Mouse (Mus musculus) midbrain, embryonic 15.5 days (tissue): ENCODE data around the gene Pygl. TPM values are rescaled to one million over a fixed set of nuclear protein-coding genes. Genes with fewer than 3 reads are reported as not detected.

Experiments
- ATAC-seq: fragments of 200-750 bp; cut with Nextera tagmentation; replicated peaks from 2 replicates; pipeline ENCODE4 v1.8.0; 2017; ENCODE audit warnings: moderate TSS enrichment
- H3K27ac ChIP-seq: fragments of 300-500 bp; sonication (generic); 2 replicates; pipeline ENCODE4 v1.5.1; 2015; ENCODE audit warnings: mild to moderate bottlenecking, inconsistent platforms
- H3K27me3 ChIP-seq: fragments of 300-500 bp; sonication (generic); replicated peaks from 2 replicates; pipeline ENCODE4 v1.6.1; 2015; ENCODE audit warnings: inconsistent platforms
- H3K36me3 ChIP-seq: fragments of 300-500 bp; sonication (generic); replicated peaks from 2 replicates; pipeline ENCODE4 v1.6.1; 2015; ENCODE audit warnings: inconsistent platforms
- H3K4me1 ChIP-seq: fragments of 300-500 bp; sonication (generic); 2 replicates; pipeline ENCODE4 v1.6.1; 2015; ENCODE audit warnings: inconsistent platforms
- H3K4me2 ChIP-seq: fragments of 300-500 bp; sonication (generic); 2 replicates; pipeline ENCODE4 v1.6.1; 2015; ENCODE audit warnings: inconsistent platforms, mild to moderate bottlenecking, moderate library complexity
- H3K4me3 ChIP-seq: fragments of 300-500 bp; sonication (generic); 2 replicates; pipeline ENCODE4 v1.5.1; 2015; ENCODE audit warnings: mild to moderate bottlenecking, inconsistent platforms
- H3K9ac ChIP-seq: fragments of 300-500 bp; sonication (generic); 2 replicates; pipeline ENCODE4 v1.6.1; 2015; ENCODE audit warnings: mild to moderate bottlenecking, inconsistent platforms
- H3K9me3 ChIP-seq: fragments of 300-500 bp; sonication (generic); 2 replicates; pipeline ENCODE4 v1.6.1; 2016; ENCODE audit warnings: inconsistent platforms
- WGBS: fragments of 180-500 bp; shearing (Covaris S2); methylation state at CpG from one replicate; pipeline ENCODE4 v1.1.7; 2015; ENCODE audit warnings: mixed read lengths; 5-methylcytosine and 5-hydroxymethylcytosine counted together
- polyA plus RNA-seq: library from polyadenylated mRNA; unstranded; fragments of >200 nt; fragmentation: Nextera tagmentation; extraction: Ambion mirVana; gene quantifications from 2 replicates; pipeline ENCODE4 v1.2.1, GENCODE M21; 2015

Pygl gene
- polyA plus RNA-seq, 1 experiment from 2014 or later = 8.6 TPM

DNA sequence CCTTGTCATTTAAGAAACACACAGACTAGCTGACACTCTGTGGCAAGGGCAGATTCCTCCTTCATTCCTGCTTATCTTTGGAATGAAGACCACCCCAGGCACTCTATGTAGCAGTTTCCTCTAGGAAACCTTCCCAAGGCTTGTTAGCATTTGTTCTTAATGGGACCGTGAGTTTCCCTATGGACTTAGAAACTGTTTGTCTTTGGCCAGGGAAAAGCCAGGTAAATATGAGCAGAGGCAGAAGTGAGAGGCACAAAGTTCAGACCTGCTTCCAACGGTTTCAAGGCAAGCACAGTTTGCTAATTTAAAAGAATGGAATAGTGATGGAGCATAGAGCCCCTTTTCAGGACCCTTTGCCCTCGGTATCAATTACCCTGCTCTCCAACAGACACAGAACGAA, 8.0 kb downstream of the Pygl start:
- Histone ChIP-seq H3K27me3 (peaks cover 6% of the 10 kb centered on the region; the same call in 1 of the 2 replicates), H3K4me2 (no peak overlapping the region), H3K9ac (no peak overlapping the region), H3K4me1 (peaks cover 12% of the 10 kb centered on the region), H3K27ac (no peak overlapping the region), H3K9me3 (no peaks in the 10 kb centered on the region), H3K4me3 (no peak overlapping the region), H3K36me3 (no peaks in the 10 kb centered on the region)
- WGBS = 72% methylated on average over 4 of the region's 4 CpGs
- ATAC-seq = no peak

DNA sequence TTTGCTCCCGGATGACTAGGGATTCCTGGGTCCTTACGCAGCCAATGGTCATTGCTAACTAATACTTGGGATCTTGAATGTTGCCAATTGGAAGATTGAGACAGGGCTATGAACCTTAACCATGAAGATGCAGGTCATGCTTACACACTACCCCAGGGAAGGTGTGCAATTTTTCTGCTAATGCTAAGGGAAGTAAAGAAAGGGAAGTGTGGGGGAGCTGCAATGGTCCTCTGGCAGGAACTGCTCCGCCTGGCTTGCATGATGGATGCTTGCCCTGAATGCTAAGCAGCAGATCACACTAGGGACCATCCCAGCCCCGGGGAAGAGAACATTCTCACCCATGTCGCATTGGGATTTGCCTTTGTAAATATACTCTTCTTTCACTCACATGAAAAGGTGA, 9.9 kb downstream of the Pygl start:
- ATAC-seq = no peak
- whole genome bisulfite sequencing = 75% methylated on average over 5 of the region's 5 CpGs
- Histone ChIP-seq H3K4me2 (no peak overlapping the region), H3K36me3 (no peaks in the 10 kb centered on the region), H3K4me3 (no peak overlapping the region), H3K9me3 (no peaks in the 10 kb centered on the region), H3K27me3 (peaks cover 2% of the 10 kb centered on the region; the same call in 1 of the 2 replicates), H3K9ac (no peak overlapping the region), H3K27ac (no peak overlapping the region), H3K4me1 (peaks cover under 1% of the 10 kb centered on the region; the same call in 1 of the 2 replicates)

DNA sequence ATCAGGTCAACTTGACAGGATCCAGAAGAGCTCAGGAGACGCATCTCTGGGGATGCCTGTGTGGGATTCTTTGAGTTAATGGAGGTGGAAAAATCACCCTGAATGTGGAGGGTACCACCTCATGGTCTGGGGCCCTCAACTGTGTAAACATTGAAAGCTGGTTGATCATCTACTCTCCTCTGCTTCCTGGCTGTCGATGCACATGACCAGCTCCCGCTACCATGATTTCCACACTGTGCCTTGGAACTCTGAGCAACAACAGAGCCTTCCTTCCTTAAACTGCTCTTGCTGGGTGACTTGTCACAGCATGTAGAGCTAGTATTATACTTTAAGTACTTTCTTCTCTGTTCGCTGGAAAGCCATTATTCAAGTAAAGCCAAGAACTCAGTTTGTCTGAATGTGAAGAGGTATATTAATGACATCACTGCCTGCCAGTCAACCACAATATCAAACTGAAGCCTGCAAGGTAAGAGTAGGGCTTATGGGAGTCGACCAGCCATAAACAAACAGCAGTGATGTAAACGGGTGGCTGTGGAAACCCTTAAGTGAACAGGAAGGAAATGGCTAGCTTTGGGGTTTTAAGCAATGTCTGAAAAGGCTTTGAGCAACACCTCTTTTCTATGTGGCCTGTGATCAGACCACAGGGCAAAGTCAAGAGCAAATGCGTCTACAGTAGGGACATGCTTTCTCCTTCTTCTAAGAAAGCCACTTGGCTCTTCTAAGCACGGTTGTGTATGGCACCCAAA, 12.3 kb downstream of the Pygl start:
- H3K9me3 ChIP-seq = no peaks in the 10 kb centered on the region
- WGBS = 92% methylated on average over 8 of the region's 8 CpGs

DNA sequence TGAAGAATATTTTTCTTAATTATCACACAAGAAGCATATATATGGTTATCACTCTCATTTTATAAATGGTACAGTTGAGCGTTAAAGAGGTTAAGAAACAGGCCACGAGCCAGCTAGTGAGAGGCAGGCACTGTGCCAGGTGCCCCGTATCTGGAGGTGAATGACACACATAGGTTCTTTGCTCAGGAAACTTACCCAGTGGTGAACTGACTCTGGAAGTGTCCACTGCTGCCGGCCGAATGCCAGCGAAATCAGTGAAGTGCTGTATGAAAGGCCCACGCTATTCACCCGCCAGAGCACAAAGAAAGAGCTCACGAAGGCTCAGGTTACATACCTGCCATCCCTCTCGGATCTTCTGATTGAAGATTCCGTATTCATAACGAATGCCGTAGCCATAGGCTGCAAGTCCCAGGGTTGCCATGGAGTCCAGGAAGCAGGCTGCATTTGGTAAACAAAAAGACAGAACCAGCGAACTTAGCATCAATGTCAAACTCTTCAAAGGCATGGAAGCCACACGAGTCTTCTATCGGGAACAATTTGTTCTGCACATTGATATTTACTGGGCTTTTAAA, 15.0 kb downstream of the Pygl start:
- H3K27ac ChIP-seq = no peak overlapping the region
- no peaks in the 10 kb centered on the region for H3K36me3 ChIP-seq
- H3K9ac ChIP-seq = no peak overlapping the region
- 27% methylated on average over 16 of the region's 16 CpGs for WGBS
- H3K27me3 ChIP-seq = no peaks in the 10 kb centered on the region
- H3K4me3 ChIP-seq = no peak overlapping the region
- H3K4me1 ChIP-seq = peaks cover 5% of the 10 kb centered on the region; the same call in 1 of the 2 replicates
- H3K9me3 ChIP-seq = no peaks in the 10 kb centered on the region
- peak; percentile 45; the same call in 1 of the 2 replicates for ATAC-seq
- H3K4me2 ChIP-seq = 0 out of 2 replicates have a peak overlapping the region, but pooled peaks have one; percentile 0

More for the DNA sequence above, 12.3 kb downstream of the Pygl start:
- Histone ChIP-seq H3K27me3 (no peaks in the 10 kb centered on the region), H3K4me2 (no peak overlapping the region), H3K4me3 (no peak overlapping the region), H3K36me3 (no peaks in the 10 kb centered on the region), H3K9ac (no peak overlapping the region), H3K27ac (no peak overlapping the region), H3K4me1 (peaks cover 5% of the 10 kb centered on the region; the same call in 1 of the 2 replicates)
- no peak for ATAC-seq

DNA sequence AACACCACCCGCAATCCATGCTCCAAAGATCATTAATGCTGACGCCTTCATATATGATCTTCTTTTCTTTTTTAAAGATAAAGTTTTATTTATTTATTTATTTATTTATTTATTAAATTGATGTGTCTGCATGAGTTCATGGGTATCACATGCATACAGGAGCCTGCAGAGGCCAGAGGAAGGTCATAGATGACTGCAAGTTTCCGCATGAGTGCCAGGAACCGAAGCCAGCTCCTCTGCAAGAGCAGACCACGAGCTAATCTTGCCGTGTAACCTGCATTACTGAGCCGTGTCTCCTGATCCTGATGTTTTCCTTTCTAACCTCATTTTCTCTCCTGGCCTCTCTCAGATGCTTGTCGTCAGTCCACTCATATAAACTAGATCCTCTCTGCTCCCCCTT, 17.0 kb downstream of the Pygl start:
- Histone ChIP-seq H3K4me1 (peaks cover 5% of the 10 kb centered on the region; the same call in 1 of the 2 replicates), H3K27me3 (no peaks in the 10 kb centered on the region), H3K9ac (no peak overlapping the region), H3K9me3 (no peaks in the 10 kb centered on the region), H3K27ac (no peak overlapping the region), H3K4me2 (no peak overlapping the region), H3K4me3 (no peak overlapping the region), H3K36me3 (no peaks in the 10 kb centered on the region)
- ATAC-seq = no peak
- 87% methylated on average over 8 of the region's 8 CpGs for whole genome bisulfite sequencing

DNA sequence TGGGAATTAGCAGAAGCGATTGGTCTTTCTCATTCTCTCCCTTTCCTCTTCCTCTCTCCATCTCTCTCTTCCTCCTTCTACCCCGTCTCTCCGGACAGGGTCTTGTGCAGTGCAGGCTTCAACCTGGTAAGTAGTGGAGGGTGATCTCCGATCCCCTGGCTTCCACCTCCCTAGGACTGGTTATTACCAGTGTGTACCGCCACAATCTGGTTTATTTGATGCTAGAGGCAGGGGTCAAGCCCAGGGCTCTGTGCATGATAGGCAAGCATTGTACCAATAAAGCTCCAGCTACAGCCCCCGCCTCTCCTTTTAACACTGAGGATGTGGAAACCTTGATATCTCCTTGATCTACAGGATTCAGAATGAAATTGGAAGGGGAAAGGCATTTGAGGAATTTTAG, 17.7 kb downstream of the Pygl start:
- Histone ChIP-seq H3K4me2 (no peak overlapping the region), H3K9me3 (no peaks in the 10 kb centered on the region), H3K27ac (no peak overlapping the region), H3K36me3 (no peaks in the 10 kb centered on the region), H3K27me3 (no peaks in the 10 kb centered on the region), H3K4me1 (peaks cover 5% of the 10 kb centered on the region; the same call in 1 of the 2 replicates), H3K9ac (no peak overlapping the region), H3K4me3 (no peak overlapping the region)
- WGBS = 91% methylated on average over 6 of the region's 6 CpGs
- no peak for ATAC-seq

DNA sequence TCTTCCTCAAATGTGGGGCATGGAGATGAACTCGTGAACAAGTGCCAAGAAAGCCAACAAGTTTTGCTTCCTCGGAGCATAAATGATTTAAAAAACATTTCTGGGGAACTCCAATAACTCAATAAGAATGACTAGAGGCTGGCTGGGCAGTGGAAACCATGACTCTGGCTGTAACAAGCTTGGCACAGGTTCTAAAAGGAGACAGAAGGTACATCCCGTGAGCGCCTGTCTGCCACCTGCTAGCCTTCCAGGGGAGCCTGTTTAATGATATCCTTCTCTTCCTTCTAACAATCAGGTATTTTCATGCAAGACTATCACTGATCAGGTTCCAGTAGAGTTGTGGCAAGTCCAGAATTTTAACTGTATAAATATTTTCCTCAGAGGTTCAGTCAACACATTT, 18.8 kb downstream of the Pygl start:
- H3K27me3 ChIP-seq = no peaks in the 10 kb centered on the region
- H3K4me3 ChIP-seq = no peak overlapping the region
- no peak overlapping the region for H3K4me2 ChIP-seq
- no peak overlapping the region for H3K9ac ChIP-seq
- H3K27ac ChIP-seq = no peak overlapping the region
- no peak for ATAC-seq
- peaks cover 5% of the 10 kb centered on the region; the same call in 1 of the 2 replicates for H3K4me1 ChIP-seq
- 83% methylated on average over 4 of the region's 4 CpGs for WGBS
- H3K36me3 ChIP-seq = no peaks in the 10 kb centered on the region
- H3K9me3 ChIP-seq = no peaks in the 10 kb centered on the region

DNA sequence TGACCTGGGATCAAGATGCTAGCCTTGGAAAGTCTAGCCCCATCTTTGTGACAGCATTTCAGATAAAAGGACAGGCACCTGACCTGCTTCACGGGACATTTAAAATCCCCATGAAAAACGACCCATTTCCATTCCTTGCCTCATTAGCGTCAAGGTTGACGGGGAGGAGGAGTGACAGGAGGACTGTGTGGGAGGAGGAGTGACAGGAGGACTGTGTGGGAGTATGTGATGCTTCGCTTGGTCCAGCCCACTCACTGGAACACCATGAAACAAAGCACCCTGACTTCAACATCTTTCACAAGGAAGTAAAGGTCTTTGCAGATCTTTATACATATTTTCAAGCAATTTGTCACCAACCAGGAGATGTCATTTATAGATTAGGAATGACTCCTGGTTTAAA, 23.1 kb downstream of the Pygl start:
- Histone ChIP-seq H3K4me3 (no peak overlapping the region), H3K4me1 (no peaks in the 10 kb centered on the region), H3K27me3 (no peaks in the 10 kb centered on the region), H3K9me3 (no peaks in the 10 kb centered on the region), H3K27ac (no peak overlapping the region), H3K36me3 (no peaks in the 10 kb centered on the region), H3K4me2 (no peak overlapping the region), H3K9ac (no peak overlapping the region)
- ATAC-seq = no peak
- 69% methylated on average over 5 of the region's 5 CpGs for WGBS

DNA sequence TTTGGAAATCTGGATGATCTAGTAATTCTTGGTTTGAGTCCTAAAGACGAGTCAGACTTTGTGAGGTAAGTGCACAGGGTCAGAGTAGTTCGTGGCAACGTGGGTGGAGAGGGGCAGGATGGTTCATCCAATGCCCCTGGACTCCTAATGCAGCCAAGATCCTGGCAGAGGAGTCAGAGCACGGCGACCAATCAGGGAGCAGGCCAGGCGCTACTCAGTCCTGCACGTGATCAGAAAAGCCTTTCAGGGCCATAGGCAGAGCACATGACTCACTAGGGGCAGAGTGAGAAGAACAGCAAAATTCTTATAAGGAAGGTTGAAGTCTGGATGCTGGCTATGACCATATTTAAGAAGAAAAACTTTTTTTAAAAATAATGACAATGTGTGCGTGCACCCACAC, 26.9 kb downstream of the Pygl start:
- H3K4me3 ChIP-seq = no peak overlapping the region
- no peaks in the 10 kb centered on the region for H3K9me3 ChIP-seq
- no peak overlapping the region for H3K9ac ChIP-seq
- no peaks in the 10 kb centered on the region for H3K36me3 ChIP-seq
- no peaks in the 10 kb centered on the region for H3K27me3 ChIP-seq
- no peak overlapping the region for H3K27ac ChIP-seq
- no peak for ATAC-seq
- no peaks in the 10 kb centered on the region for H3K4me1 ChIP-seq
- WGBS = 81% methylated on average over 8 of the region's 8 CpGs
- no peak overlapping the region for H3K4me2 ChIP-seq

DNA sequence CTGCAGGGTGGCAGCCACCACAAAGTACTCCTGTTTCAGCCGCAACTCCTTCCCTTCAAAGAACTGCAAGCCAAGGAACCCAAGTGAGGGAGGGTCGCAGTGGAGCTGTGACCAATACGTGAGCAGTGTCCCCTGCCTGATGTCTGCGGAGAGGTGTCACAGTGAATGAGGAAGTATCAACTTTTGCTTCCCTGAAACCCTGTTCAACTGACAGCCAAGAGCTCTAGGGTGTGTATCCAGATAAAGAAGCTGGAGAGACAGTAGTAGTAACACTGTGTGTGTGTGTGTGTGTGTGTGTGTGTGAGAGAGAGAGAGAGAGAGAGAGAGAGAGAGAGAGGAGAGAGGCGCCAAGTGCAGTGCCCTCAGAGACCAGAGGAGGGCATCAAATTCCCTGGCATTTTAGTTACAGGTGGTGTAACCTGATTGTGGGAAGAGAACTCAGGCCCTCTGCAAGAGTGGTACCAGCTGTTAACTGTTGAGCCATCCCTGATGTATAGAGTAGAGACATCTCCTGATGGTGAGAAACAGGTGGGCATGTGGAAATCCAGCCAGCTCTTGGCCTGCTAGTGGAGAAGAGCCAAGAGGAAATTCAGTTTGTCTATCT, 29.3 kb downstream of the Pygl start:
- Histone ChIP-seq H3K36me3 (no peaks in the 10 kb centered on the region), H3K4me1 (no peaks in the 10 kb centered on the region), H3K4me3 (no peak overlapping the region), H3K27me3 (no peaks in the 10 kb centered on the region), H3K9me3 (no peaks in the 10 kb centered on the region), H3K4me2 (no peak overlapping the region), H3K9ac (no peak overlapping the region), H3K27ac (no peak overlapping the region)
- WGBS = 76% methylated on average over 4 of the region's 5 CpGs
- no peak for ATAC-seq

DNA sequence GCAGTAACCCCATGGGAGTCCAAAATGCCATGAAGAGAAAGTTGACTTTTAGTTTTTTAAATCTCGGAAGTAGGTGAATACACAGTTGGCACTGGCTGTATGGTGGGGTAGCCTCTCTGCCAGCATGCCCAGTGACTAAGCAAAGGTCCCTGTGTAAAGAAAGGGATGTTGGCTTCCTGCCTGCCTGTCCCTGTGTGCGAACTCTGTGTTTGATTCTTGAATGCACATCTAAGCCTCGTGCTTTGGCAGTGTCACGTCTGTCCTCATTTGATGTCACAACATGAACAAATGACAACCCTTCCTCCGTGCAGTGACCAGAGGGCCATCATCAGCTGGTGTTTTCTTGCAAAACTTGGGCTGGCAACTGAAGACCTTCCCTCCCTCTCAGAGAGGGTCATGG, 34.9 kb downstream of the Pygl start:
- no peak overlapping the region for H3K9ac ChIP-seq
- no peak overlapping the region for H3K4me2 ChIP-seq
- no peaks in the 10 kb centered on the region for H3K36me3 ChIP-seq
- no peaks in the 10 kb centered on the region for H3K27me3 ChIP-seq
- 85% methylated on average over 5 of the region's 5 CpGs for WGBS
- no peak overlapping the region for H3K4me3 ChIP-seq
- H3K4me1 ChIP-seq = peaks cover 7% of the 10 kb centered on the region; the same call in 1 of the 2 replicates
- H3K9me3 ChIP-seq = no peaks in the 10 kb centered on the region
- no peak overlapping the region for H3K27ac ChIP-seq
- no peak for ATAC-seq

DNA sequence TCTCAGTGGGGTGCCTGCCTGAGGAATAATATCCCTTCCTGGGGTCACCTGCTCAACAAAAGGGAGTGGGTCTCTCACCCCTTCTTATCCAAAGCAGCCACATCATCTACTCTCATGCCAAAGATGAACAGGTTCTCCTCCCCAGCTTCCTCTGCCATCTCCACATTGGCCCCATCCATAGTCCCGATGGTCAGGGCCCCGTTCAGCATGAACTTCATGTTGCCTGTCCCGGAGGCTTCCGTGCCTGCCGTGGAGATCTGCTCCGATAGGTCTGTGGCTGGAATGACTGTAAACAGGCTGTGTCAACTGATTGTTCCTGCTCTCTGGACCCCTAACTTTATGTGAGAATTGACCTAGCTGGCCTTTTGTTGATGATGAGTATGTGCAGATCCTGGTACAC, 35.9 kb downstream of the Pygl start:
- H3K36me3 ChIP-seq = no peaks in the 10 kb centered on the region
- WGBS = 98% methylated on average over 6 of the region's 6 CpGs
- no peak overlapping the region for H3K27ac ChIP-seq
- no peak overlapping the region for H3K4me3 ChIP-seq
- no peak overlapping the region for H3K9ac ChIP-seq
- no peaks in the 10 kb centered on the region for H3K9me3 ChIP-seq
- H3K4me2 ChIP-seq = no peak overlapping the region
- no peaks in the 10 kb centered on the region for H3K27me3 ChIP-seq
- ATAC-seq = no peak
- H3K4me1 ChIP-seq = peaks cover 7% of the 10 kb centered on the region; the same call in 1 of the 2 replicates
